Mouse (Mus musculus) thymus, postnatal 4 days (tissue): ENCODE measurements around the gene Fli1.

Experiments
- DNase-seq: peaks from one replicate; pipeline ENCODE4 v3.0.0; 2021

Gene Fli1

DNA sequence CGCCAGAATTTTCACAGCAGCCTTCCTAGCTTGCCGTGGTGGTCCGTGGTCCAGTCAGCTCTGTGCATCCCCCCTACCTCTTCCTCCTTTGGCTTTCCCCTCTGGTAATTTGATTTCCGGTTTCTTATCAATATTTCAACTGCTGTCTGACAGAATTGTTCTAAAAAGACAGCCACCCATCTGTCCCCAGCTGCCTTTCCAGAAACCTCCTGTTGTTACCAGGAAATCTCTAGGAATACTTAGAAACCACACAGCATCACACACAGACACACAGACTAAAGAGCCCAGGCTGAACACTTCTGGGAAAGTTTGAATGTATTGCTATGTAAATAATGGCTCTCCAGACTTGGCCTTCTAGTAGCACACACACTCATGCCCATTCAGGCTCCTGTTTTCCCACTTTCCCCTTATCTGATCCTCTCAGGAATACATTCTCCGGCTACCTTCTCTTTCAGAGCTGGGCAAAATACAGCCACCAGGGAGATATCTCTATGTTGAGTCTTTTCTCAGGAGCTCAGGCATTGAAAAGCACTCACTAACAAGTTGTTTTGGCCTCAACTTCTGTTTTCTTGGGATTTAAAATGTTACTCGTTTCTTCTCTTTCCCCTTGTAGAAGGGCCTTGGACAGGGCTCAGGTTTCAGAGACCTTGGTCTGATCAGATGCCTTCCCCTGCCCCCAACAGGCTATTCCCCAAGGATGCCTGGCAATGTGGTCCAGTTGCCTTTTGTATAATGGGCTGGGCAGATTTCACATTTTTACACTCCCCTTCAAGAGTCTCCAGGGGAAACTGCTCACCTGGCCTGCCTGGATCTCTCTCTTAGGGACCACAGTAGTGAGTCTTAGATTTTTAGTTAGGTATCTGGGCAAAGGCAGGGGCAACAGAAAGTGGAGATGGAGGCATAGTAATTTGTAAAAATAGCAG, 7.1 kb upstream of the Fli1 start:
- DNase-seq, result no peak

DNA sequence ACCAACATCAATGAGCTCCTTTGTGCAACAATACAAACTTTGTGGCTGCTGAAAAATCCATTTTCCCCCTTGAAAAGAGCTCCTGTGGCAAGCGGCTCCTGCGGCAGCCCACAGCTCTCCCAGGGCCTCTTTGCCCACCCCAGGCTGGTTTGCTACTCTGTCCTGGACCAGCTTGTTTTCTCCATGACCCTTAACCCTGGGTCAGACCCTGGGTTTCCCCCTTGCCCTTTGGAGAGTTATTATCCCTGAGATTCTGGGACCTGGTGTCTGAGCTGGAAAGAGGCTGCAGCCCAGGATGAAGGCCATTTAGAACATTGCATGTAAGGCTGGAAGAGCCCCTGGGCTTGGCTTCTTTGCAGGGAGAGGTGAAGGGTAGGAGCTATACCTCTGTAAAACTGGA, 4.1 kb upstream of the Fli1 start:
- no peak for DNase-seq

DNA sequence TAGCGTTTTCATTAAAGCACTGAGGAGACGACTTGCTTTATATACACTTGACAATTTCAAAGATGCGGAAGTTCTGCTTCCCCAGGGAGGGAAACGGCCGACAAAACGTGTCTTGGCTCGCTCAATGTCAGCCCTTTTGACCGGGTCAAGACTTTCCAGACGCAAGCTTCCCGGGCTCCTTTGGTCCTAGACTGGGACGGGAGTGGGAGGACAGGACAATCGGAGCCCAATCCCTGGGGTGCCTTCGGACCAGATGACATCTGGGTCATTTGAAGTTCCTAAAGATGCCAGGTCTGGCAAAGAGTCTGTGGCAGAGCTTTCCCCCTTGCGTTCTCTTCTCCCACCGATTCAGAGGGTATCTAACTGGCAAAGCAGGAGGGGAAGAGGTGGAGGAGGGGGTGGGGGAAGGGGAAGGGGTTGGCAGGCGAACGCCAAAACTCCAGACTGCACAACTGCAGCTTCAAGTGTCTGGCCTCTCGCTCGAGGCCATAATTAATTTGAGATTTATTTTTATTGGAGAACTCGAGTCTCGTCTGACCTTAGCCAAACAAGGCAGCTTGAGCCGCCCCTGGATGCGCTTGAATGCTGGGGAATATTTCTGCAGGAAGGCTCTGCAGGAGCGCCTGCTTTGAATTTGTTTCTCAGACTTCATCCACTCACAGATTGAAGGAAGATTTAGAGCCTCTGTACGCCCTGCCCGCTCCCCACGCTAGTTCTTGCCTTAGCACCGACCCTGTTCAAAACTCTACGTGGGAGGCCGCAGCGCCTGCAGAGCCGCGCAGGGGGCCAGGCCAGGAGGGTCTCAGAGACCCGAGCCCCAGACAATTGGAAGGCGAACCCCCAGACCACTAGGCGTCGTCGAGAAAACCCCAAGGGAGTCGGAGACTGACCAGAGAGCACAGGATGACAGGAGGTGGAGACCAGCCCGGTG, 2.3 kb upstream of the Fli1 start:
- DNase-seq, result peak; percentile 26

DNA sequence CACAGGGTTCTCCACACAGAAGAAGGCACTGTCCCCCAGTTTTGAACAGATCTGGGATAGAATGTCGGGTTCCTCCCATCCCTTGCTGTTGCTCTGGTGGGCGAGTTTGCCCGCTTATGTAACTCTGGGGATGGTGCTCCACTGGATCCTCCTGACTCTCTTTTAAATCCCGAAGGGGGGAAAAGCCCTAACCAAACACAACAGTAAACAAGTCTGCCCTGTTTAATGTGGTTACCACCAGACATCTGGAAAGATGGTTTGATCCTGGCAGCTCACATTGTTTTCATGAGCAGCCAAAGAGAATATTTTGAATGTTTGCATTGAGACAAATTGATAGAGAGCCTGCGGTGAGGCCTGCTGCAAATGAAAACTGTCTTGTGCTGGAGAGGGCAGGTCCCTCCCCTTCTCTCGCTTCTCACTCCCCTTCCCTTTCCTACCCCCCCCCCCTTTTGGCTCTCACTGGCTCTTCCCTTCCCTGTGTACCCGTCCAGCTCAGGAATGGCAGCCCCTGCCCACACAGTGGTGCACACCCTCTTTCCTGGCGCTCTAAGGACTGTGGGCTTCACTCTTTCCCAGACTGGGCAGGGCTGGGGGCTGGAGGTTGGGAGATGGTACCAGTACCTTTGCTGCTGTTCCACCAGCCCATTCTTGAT, 1.4 kb upstream of the Fli1 start:
- peak; percentile 17 for DNase-seq

DNA sequence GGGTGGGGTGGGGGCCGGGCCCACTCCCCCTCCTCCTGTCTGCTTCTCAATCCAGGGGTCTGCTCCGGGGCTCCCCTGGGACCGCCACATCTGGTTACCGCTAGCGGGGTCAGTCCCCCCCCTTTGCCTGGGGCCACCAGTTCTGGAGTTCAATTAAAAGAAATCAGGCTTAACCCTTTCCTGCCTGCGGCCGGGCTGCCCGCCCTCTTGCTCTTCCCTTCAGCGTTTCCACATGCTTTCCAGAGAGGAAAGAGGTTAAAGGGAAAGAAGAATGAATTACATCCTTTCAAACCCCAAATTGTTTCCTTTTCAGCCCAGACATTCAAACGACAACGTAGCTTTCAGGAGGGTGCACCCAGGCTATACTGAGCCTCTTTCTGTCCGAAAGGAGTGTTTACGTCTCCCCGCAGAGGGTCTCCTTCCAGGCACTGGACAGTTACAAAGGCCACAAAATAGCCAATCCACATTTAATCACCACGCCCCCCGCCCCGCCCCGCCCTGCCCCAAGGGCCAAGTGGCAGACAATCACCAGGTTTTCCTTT, 450 bp upstream of the Fli1 start:
- peak; percentile 44 for DNase-seq

DNA sequence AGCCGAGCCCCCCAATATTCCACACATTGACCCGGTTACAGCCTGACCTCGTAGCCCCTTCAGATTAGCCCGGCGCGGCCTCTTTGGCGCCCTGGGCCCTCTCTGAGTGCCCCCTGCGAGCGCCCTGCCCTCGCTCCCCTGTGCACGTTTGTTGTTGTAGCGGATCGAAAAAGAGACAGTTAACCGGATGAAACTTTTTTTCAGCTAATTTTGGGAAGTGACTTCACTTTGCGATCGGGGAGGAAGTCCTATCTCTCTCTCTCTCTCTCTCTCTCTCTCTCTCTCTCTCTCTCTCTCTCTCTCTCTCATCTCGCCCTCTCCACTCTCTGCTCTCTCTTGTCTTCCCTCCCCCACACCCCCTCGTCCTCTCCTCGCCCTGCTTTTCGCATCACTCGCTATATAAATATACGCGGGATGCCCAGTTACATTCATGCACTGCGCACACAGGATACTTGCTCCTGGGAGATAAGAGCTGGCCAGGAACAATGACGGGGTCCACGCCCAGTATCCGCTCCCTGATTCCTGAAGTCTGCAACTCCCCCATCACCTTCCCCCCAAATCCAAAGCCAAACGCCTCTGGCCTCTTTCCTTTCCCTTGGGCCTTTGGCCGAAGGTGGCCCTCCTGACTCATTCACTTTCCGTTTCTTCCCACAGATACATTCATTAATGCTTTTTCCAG, 1.3 kb downstream of the Fli1 start:
- peak; percentile 54 for DNase-seq

DNA sequence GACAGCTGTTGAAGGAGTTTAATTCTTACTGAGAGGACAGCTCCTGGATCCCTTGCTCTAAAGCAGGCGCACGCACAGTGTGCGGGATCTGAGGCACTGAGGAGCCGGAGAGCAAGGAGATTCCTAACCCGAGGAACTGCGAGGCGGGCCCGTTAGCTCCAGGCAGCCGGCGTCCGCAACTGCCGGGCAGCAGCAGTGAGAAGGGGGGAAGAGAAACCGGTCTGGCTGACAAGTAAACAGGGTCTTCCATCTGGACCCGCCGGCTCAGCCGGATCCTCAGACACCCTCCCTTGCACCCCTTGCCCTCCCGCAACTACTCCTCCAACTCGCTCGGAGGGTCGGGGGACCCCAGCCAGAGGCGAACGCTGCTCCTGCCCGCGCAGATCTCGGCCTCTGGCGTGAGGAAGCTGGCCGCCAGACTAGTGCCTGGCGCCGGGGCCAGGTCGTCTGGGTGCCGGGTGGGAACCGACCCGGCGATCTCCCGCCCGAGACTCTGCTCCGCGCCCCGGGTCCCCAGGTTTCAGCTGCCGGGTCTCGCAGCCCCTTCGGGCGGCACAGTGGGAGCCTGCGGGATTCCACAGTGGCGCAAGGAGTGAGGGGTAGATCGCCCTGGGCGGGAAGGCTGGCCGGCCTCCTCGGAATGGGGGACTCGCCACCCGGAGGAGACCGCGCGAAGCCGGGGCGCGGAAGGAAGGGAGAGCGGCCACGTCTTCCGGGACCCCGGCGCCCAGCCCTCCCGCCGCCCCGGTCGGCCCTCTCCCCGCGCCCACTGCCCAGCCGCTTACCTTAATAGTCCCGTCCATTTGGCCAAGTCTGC, 2.0 kb downstream of the Fli1 start:
- peak; percentile 76 for DNase-seq

DNA sequence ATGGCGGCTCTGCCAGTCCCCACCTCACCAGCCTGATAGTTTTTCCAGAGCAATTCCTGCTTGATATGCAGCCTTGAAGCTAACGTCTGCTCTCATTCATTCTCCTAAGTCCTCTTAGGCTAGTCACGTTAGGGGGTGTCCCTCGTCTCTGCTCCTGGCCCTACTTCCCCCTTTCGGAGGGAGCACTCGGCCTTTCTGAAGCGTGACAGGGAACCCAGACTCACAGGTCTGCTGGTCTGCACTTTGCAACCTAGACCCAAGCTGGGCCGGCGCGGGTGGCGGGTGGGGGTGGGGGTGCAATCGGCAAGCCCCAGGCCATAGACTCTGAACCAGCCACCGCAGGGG, 2.6 kb downstream of the Fli1 start:
- DNase-seq, result peak; percentile 66

DNA sequence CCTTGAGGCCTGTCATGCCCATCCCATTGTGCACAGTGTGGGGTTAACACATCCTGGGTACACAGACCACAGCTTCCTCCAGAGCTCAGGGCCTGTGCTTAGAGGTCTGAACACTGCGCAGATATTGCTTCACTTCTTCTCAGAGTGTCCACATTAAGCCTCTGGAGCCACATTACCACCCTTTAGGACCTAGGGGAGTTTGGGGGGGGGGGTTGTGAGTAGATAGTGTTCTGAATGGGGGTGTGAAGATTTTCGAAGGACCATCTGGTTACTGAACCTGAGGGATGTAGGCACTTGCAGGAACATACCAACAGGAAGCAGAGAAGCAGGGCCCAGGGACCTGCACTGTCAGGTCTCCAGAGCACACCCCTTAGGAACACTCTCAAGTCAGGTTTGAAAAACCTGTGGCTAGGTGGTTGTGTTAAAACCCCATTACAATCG, 3.3 kb downstream of the Fli1 start:
- peak; percentile 64 for DNase-seq

DNA sequence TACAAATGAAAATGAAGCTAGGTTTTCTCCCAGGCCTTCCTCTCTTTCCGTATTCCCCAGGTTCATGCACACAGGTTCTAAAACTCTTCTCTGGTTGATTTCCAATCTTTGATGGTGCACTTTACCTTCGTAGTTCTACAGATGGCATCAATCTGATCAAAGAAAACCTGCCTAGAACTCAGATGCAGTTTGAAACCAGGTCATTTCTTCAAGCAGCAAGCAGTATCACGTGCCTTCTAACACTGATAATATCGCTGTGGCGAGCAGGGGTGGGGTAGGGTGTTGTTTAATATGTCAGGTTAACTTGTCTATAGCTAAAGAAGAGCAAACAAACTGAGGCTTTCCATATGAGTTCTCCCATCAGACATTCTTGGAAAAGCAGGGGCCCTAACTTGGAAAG, 4.5 kb downstream of the Fli1 start:
- peak; percentile 53 for DNase-seq

DNA sequence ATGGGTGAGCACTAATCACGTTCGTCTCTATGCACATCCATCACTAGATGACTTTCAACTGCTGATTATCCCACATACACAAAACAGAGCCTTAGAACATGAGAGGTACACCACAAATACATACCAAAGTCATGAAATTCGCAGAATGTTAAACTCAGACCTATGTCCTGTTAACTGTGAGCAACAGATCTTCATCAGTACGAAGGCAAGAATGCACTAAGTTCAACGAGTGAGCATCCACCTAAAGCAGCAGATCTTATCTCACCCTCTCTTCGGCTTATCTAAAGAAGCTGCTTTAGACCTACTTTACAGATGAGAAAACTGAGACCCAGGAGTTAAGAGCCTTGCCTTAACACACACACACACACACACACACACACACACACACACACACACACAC, 5.0 kb downstream of the Fli1 start:
- DNase-seq, result no peak

DNA sequence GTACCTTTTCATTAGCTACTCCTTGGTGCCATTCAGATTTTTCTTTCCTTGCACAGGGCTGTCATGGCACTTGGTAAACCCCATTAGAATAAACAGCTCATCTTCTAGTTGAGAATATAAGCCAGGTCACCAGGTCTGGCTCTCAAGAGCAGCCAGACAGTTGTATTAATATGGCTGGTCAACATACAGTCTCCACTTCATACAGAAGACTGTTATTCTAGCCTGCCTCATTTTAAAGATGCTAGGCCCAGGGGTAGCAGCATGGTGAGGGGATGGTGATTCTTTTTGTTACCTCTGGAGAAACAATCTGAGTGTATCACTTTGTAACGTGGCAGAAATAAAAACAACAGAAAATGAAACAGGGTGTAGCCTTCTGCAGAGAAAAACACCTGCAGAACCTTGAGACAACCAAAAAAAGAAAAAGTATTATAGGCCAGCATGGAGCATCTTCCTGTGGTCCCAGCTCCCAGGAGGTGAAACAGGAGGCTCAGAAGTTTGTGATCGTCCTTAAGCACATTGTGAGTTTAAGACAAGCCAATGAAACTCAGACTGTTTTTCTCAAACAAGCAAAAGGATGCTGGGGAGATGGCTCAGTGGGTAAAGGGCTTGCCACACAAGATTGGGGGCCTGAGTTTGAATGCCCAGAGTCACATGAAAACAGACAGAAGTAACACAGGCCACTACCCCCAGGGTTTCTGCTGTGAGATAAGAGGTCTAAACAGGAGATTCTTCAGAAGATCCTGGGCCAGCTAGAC, 7.3 kb downstream of the Fli1 start:
- DNase-seq, result no peak

DNA sequence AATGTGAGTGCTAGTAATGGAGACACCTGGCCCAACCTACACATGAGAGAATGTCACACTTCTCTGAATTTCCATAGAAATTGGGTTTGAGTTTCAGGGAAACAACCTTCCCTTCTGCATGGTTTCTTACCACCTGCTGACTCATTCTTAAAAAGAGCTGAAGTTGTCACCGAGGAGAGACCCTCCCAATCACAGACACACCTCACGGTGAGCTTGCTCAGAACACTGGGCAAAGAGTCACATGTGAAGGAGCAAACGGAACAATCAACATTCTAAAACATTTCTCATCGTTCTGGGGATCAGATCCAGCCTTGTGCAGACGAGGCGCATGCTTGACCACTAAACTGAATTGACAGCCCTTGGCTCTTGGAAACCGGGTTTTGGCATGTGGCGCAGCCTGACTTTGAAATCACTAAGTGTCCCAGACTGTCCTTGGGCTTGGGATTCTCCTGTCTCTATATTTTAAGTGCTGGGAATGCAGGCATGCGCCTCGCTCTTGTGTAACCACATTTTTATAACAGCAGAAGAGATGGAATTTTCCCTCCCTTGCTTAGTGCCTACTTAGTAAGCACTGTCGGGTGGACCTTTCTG, 8.5 kb downstream of the Fli1 start:
- no peak for DNase-seq

DNA sequence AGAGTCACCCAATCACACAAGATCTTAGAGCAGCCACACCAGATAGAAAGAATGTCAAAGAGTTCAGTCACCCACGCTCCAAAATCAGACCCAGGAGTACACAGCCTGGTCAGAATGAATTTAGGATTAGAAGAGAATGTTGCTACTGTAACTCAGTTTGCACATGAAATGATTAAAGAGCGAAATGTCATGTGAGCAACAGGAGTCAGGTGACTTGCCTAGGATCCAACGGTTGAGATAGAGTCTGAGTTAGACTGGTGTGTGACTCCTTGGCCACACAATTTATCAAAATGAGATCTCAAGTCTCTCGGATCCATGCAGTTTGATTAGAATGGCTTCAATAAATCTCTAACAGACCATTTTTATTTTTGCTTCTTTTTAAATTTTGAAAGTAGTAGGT, 11.1 kb downstream of the Fli1 start:
- no peak for DNase-seq

DNA sequence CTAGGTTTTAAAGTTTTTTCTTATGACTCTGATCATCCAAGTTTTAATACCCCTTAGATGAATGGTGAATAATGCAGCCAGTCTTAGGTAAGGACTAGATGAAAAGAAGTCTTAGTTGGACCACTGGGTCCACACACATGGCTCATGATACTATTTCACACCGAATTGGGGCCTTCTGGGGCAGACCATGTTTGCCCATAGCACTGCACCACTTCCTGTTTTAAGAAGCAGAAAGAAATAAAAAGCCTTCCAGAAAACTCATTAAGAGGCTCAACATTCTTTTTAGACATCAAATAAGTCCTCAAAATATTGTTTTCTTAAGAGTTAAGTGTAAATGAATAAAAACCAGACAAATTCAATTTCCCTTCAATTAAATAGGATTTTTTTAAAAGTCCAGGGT, 11.7 kb downstream of the Fli1 start:
- DNase-seq, result no peak

DNA sequence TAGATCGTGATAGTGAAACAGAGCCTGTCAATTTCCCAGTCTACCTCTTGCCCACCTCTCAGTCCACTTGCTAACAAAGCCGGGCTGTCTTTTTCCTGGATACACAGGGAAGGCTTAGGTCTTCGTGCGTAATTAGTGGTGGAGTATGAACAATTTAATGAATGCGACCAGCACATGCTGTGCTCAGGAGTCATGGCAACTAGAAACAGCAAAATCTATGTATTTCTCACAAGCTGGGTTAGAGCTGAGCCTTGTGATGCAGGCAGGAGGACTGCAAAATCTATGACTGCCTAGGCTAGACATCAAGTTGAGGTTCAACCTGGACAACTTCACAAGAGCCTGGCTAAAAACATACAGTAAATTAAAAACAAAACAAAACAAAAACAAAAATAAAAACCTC, 12.5 kb downstream of the Fli1 start:
- no peak for DNase-seq

DNA sequence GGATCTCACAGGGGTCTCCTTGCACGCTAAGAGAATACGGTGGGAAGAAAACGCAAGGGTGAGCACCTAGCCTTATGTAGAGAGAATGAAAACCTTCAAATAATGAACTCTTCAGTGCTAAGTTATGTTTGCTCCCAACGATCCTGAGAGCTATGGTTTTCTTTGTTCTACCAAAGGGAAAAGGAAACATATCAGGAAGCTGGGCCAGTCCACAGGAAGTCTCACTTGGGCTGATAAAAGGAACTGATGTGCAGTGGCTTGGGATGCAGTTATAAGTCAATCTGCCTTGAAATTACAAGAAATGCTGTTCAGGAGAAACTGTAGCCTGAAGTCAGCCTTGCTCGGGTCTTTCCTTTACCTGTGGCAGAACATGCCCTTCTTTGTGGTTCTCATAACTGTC, 13.1 kb downstream of the Fli1 start:
- no peak for DNase-seq

DNA sequence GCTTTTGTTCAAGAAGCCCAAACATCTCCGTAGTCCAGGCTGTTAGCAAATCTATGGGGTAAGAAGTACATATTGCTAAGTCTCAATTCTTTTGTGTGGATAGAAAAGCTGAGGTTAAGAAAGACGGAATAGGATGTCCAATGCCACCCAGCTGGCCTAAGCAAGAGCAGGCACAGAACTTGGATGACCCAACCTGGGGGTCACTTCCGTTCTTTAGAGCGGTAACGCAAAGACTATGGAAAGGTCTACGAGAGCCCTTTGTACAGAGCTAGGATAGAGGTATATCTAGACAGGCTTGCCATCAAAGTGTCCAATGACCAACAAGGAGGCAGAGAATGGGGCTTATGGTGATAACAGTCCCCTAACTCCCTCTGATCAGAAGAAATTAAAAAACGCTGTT, 15.3 kb downstream of the Fli1 start:
- no peak for DNase-seq

DNA sequence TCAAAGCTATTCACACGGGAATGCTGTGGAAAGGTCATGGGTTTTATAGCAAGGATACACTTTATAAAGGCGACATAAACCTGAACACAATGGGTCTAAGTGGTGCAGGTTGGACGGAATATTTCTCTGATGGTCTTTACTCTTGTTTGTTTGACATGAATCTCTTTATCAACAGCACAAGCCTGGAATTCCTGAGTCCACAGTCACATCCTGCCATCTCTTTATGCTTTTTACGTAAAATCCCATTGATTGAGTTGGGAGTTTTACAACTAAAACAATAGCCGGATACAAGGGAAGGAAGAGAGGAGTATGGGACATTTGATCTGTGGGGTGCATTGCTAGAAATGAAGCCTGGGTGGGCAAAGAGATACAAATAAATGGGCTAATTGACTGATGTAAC, 16.9 kb downstream of the Fli1 start:
- DNase-seq, result no peak

DNA sequence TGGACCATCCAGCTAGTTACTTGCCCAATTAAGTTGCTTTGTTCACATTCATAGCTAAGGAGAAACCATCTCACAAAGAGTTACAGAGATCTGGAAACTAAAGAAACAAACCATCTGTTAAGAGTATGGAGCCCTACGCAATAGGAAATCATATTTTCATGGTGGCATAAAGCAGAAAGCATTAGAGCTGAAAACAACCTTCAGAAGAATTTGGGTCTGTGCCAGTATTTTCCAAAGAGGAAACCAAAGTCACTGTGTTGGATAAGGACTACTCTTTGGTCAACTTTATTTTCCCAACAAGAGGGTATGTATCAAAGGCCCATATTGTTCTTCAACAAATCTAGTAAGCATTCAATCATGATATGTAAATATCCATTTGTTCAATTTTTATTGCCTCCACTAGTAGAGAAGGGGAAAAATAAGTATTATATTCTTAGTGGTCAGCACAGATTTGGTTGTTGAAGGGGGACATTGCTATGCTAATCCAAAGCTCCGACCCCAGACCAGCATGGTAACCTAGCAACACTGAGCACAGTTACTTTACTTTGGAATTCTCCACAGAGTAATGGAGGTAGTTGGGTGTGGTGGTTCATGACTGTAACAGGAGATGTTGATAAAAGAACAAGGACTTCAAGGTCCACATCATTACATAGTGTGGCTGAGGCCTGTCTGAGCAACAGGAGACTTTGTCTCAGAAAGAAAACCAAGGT, 20.0 kb downstream of the Fli1 start:
- DNase-seq, result no peak
